Mouse (Mus musculus) brain, embryonic 14.5 days (tissue): ENCODE measurements around the gene Trnau1ap. TPM values are rescaled to one million over a fixed set of nuclear protein-coding genes. Genes with fewer than 3 reads are reported as not detected.
A peak's percentile ranks its signal among the peaks of the same experiment; 100 is the strongest.

Experiments
- DNase-seq: peaks from one replicate; pipeline ENCODE4 v3.0.0-alpha.2; 2011; ENCODE audit warnings: low read depth
- CTCF ChIP-seq: fragments of 200-500 bp; IDR thresholded peaks from 2 replicates; pipeline ENCODE4 v1.5.1; 2012; ENCODE audit warnings: inconsistent platforms, mild to moderate bottlenecking, moderate library complexity, borderline replicate concordance; ENCODE audit not compliant: insufficient read depth, insufficient read length; ENCODE audit errors: extremely low read depth
- POLR2A ChIP-seq: fragments of 200-500 bp; IDR thresholded peaks from 2 replicates; pipeline ENCODE4 v1.6.1; 2012; ENCODE audit warnings: mild to moderate bottlenecking, inconsistent platforms, borderline replicate concordance; ENCODE audit not compliant: poor library complexity, insufficient read depth, insufficient read length, severe bottlenecking; ENCODE audit errors: extremely low read depth
- polyA plus RNA-seq: library from polyadenylated mRNA; depleted of rRNA; stranded (reverse); fragments of >200 nt; gene quantifications from 2 replicates; pipeline ENCODE4 v1.2.3, GENCODE M21; 2012

Gene Trnau1ap
- polyA plus RNA-seq, 1 experiment, result 30.5 TPM

GRCm38 (mm10) chr4:132341451-132341850 lies 12.1 kb upstream of the Trnau1ap start:
- no peak for DNase-seq
- TF ChIP-seq POLR2A, result no peak

GRCm38 (mm10) chr4:132338943-132339342 lies 9.6 kb upstream of the Trnau1ap start:
- TF ChIP-seq CTCF (no peak), POLR2A (no peak)
- no peak for DNase-seq

GRCm38 (mm10) chr4:132332880-132333279 lies 3.5 kb upstream of the Trnau1ap start:
- TF ChIP-seq POLR2A (no peak), CTCF (no peak)
- no peak for DNase-seq

DNA sequence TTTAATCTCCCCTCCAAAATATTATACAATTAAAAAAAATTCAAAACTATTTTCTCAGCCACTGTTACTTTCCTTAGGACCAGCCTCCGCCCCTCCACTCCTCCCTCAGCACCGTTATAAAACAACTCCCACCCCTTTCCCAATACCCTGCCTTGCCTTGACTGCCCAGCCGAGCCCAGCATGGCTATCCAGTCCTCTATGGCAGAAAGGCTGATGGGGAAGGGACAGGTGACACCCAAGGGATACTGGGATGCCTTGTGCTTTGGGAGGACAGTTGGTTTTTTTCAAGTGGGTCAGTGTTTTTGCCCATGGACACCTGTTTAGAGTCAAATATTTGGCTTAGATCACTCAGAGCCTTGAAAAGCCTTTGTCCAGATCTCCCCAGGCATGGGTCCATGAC lies 2.6 kb upstream of the Trnau1ap start:
- no peak for DNase-seq
- TF ChIP-seq POLR2A (no peak), CTCF (no peak)

- DNase-seq, result no peak
- no peak for TF ChIP-seq POLR2A
- no peak for TF ChIP-seq CTCF
Measured at GRCm38 (mm10) chr4:132329835-132330354, 557 bp upstream of the Trnau1ap start.

GRCm38 (mm10) chr4:132328391-132328982 lies 851 bp downstream of the Trnau1ap start:
- no peak for DNase-seq
- TF ChIP-seq CTCF (no peak), POLR2A (no peak)

DNA sequence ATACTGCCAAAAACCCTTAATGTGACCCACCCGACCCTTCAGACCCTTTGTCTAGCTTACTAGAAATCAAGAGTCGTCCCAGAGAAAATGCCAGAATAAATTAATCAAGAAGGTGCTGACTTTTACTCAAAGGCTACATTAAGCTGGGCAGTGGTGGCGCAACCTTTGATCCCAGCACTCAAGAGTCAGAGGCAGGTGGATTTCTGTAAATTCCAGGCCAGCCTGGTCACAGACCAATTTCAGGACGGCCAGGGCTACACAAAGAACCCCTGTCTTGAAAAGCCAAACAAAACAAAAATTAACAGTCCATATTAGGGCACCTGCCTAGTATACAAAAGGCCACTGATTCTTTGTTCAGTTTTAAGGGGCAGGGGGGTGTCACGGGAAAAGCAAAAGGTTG lies 2.9 kb downstream of the Trnau1ap start:
- TF ChIP-seq CTCF (no peak), POLR2A (no peak)
- DNase-seq, result no peak

- DNase-seq, result no peak
- TF ChIP-seq POLR2A (no peak), CTCF (no peak)
Measured at GRCm38 (mm10) chr4:132315711-132316110, 13.6 kb downstream of the Trnau1ap start.

DNA sequence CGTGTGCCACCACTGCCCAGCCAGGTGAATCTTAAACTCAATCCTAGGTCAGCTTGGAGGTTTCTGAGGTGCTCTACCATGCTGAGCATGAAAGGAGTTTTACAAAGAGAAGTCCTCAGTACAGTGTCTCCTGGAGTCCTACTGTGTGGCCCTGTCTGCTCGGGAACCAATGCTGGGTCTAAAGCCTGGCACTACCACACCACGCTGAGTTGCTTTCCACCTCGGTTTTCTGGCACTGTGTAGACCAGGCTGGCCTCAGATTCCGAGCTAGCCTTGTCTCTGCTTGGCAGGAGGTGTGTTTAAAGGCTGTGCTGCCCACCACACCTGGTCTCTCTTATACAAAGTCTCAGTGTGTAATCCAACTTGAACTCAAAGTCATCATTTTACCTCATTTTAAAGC lies 16.7 kb downstream of the Trnau1ap start:
- no peak for DNase-seq
- no peak for TF ChIP-seq POLR2A
- TF ChIP-seq CTCF, result no peak

DNA sequence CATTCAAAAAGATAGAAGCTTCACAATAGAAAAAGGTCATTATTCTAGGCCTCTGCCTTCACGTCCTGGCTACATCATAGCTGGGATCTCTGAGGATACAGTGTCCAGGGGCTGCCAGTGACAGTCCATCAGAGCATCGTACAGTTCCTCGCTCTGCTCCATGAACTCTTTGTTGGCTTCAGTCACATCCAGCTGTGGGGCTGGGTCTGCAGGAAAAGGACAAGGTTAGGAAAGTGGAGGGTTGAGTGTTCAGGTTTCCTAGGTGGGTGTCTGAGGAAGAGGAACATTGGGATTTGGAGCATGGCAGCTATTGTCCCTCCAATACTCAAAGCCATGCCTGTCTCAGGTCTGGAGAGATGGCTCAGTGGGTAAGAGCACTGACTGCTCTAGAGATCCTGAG lies 17.5 kb downstream of the Trnau1ap start:
- no peak for DNase-seq
- TF ChIP-seq CTCF, result no peak

DNA sequence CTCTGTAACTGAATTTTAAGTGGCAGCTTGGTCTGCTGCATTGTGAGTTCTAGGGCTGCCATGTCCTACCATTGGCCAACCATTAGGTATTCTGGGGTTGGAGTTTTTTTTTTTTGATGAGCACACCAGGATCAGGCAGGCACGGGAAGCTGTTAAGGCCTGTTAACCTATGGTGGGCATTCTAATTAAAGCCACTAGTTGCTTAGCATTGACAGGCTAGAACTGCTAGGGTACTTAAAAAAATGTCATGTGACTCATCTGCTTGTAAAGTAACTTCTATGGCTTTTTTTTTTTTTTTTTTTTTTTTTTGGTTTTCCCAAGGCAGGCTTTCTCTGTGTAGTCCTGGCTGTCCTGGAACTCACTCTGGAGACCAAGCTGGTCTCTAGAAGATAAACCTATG lies 18.1 kb downstream of the Trnau1ap start:
- no peak for TF ChIP-seq POLR2A
- no peak for TF ChIP-seq CTCF
- no peak for DNase-seq

- TF ChIP-seq POLR2A (no peak), CTCF (peak; percentile 40; the same call in 1 of the 2 replicates)
- peak; percentile 72 for DNase-seq
Measured at GRCm38 (mm10) chr4:132309849-132310472, 19.4 kb downstream of the Trnau1ap start.

GRCm38 (mm10) chr4:132309140-132309848 lies 20.0 kb downstream of the Trnau1ap start:
- peak; percentile 55 for DNase-seq
- no peak for TF ChIP-seq POLR2A
- TF ChIP-seq CTCF, result no peak
